Mouse (Mus musculus) liver, embryonic 14.5 days (tissue): ENCODE data around the gene C130032M10Rik. TPM values are rescaled to one million over a fixed set of nuclear protein-coding genes. Genes with fewer than 3 reads are reported as not detected.

ENCODE experiments used
- ATAC-seq: fragments of 200-750 bp; cut with Nextera tagmentation; 2 replicates; pipeline ENCODE4 v1.8.0; 2017; ENCODE audit warnings: moderate number of reproducible peaks, mild to moderate bottlenecking, moderate library complexity; ENCODE audit not compliant: insufficient read depth
- DNase-seq, 3 experiments: peaks; one replicate each; pipeline ENCODE4 v3.0.0-alpha.2; 2012 to 2013; ENCODE audit warnings: low read depth in 3 of 3, low spot score in 3 of 3
- H3K27ac ChIP-seq: fragments of 300-500 bp; sonication (generic); 2 replicates; pipeline ENCODE4 v1.5.1; 2014; ENCODE audit warnings: moderate library complexity, mild to moderate bottlenecking, control low read depth, inconsistent platforms
- H3K27me3 ChIP-seq: fragments of 300-500 bp; sonication (generic); 2 replicates; pipeline ENCODE4 v1.6.1; 2014; ENCODE audit warnings: mild to moderate bottlenecking, low read length, moderate library complexity; ENCODE audit not compliant: control insufficient read depth, insufficient read depth
- H3K36me3 ChIP-seq: fragments of 300-500 bp; sonication (generic); replicated peaks from 2 replicates; pipeline ENCODE4 v1.6.1; 2014; ENCODE audit warnings: low read depth; ENCODE audit not compliant: control insufficient read depth, insufficient read depth
- H3K4me1 ChIP-seq, 2 experiments: fragments of 200-500 bp in 1 of 2; fragments of 300-500 bp in 1 of 2; sonication (generic) in 1 of 2; replicated peaks; 2 replicates each; pipeline ENCODE4 v1.6.1; 2012 to 2014; ENCODE audit warnings: antibody characterized with exemption in 1 of 2, inconsistent platforms in 1 of 2, low read length in 1 of 2; ENCODE audit not compliant: control insufficient read depth in 2 of 2, insufficient read depth in 2 of 2
- H3K4me2 ChIP-seq: fragments of 300-500 bp; sonication (generic); 2 replicates; pipeline ENCODE4 v1.6.1; 2014; ENCODE audit warnings: low read depth, mild to moderate bottlenecking, control low read depth, moderate library complexity
- H3K4me3 ChIP-seq, 2 experiments: fragments of 200-500 bp in 1 of 2; fragments of 300-500 bp in 1 of 2; sonication (generic) in 1 of 2; 2 replicates each; pipeline ENCODE4 v1.5.1; 2012 to 2014; ENCODE audit warnings: low read depth in 2 of 2, low read length in 2 of 2, mild to moderate bottlenecking in 2 of 2, control low read depth in 1 of 2, inconsistent platforms in 1 of 2, moderate library complexity in 1 of 2; ENCODE audit not compliant: insufficient read depth in 1 of 2
- H3K9ac ChIP-seq: fragments of 300-500 bp; sonication (generic); replicated peaks from 2 replicates; pipeline ENCODE4 v1.6.1; 2014; ENCODE audit warnings: mild to moderate bottlenecking, control low read depth, moderate library complexity
- H3K9me3 ChIP-seq: fragments of 300-500 bp; sonication (generic); 2 replicates; pipeline ENCODE4 v1.6.1; 2016; ENCODE audit warnings: low read length, mixed read lengths; ENCODE audit not compliant: control insufficient read depth
- CTCF ChIP-seq: IDR thresholded peaks from 2 replicates; pipeline ENCODE4 v1.5.1; 2016; ENCODE audit warnings: antibody characterized with exemption, low read depth, control low read depth
- EP300 ChIP-seq: IDR thresholded peaks from 2 replicates; pipeline ENCODE4 v1.6.1; 2016; ENCODE audit warnings: antibody characterized with exemption, low read depth
- WGBS: fragments of 180-500 bp; shearing (Covaris S2); extraction: QIAGEN DNeasy Blood & Tissue Kit; methylation state at CpG from one replicate; pipeline ENCODE4 v1.1.7; 2014; ENCODE audit not compliant: insufficient replicate concordance; 5-methylcytosine and 5-hydroxymethylcytosine counted together
- polyA plus RNA-seq, 2 experiments: library from polyadenylated mRNA; depleted of rRNA in 1 of 2; stranded (reverse) in 1 of 2; unstranded in 1 of 2; fragments of >200 nt; fragmentation: Nextera tagmentation in 1 of 2; extraction: Ambion mirVana in 1 of 2; gene quantifications; 2 replicates each; pipeline versions ENCODE4 v1.2.1 to v1.2.3; 2012 to 2014

Gene C130032M10Rik
- polyA plus RNA-seq, 2 experiments, result not detected

- no peak overlapping the region for H3K4me3 ChIP-seq
- DNase-seq, result no peak
- ATAC-seq, result no peak
- no peak overlapping the region for H3K4me2 ChIP-seq
- H3K9ac ChIP-seq, result no peak overlapping the region
- 58% methylated on average over 7 of the region's 7 CpGs for WGBS
- no peak for TF ChIP-seq CTCF
- TF ChIP-seq EP300, result no peak
- no peaks in the 10 kb centered on the region for H3K27me3 ChIP-seq
- H3K9me3 ChIP-seq, result no peaks in the 10 kb centered on the region
- no peak overlapping the region for H3K27ac ChIP-seq
- no peaks in the 10 kb centered on the region for H3K36me3 ChIP-seq
- H3K4me1 ChIP-seq, result peaks cover 0 to 2% of the 10 kb centered on the region in 2 experiments; a peak in 2 of 4 replicates
These were observed 19.0 kb upstream of the C130032M10Rik start for GRCm38 (mm10) chr9:114496469-114496868.

GRCm38 (mm10) chr9:114498218-114498617 lies 17.3 kb upstream of the C130032M10Rik start:
- no peak overlapping the region for H3K27ac ChIP-seq
- DNase-seq (peak; percentile 45 to 67 (median 59)), ATAC-seq (no peak)
- H3K4me2 ChIP-seq, result no peak overlapping the region
- H3K9ac ChIP-seq, result no peak overlapping the region
- peaks cover 0 to 10% of the 10 kb centered on the region in 2 experiments; a peak in 2 of 4 replicates for H3K4me1 ChIP-seq
- no peaks in the 10 kb centered on the region for H3K9me3 ChIP-seq
- H3K36me3 ChIP-seq, result no peaks in the 10 kb centered on the region
- TF ChIP-seq EP300, result no peak
- peak; percentile 94 for TF ChIP-seq CTCF
- H3K4me3 ChIP-seq, result no peak overlapping the region
- WGBS, result 6% methylated on average over 11 of the region's 11 CpGs
- H3K27me3 ChIP-seq, result no peaks in the 10 kb centered on the region

- Histone ChIP-seq H3K9ac (no peak overlapping the region), H3K27me3 (no peaks in the 10 kb centered on the region), H3K4me1 (peaks cover 0 to 11% of the 10 kb centered on the region in 2 experiments; a peak in 2 of 4 replicates), H3K27ac (no peak overlapping the region), H3K4me3 (no peak overlapping the region), H3K9me3 (no peaks in the 10 kb centered on the region), H3K4me2 (no peak overlapping the region), H3K36me3 (no peaks in the 10 kb centered on the region)
- TF ChIP-seq CTCF (peak; percentile 73), EP300 (no peak)
- DNase-seq (peak in 2 of 3 experiments; percentile 41 to 43), ATAC-seq (peak; percentile 17; the same call in 1 of the 2 replicates)
- WGBS, result 16% methylated on average over 15 of the region's 15 CpGs
These were observed 15.5 kb upstream of the C130032M10Rik start for GRCm38 (mm10) chr9:114499783-114500515.

- Histone ChIP-seq H3K9me3 (no peaks in the 10 kb centered on the region), H3K4me3 (no peak overlapping the region), H3K36me3 (no peaks in the 10 kb centered on the region), H3K27ac (no peak overlapping the region), H3K4me1 (peaks cover 0 to 11% of the 10 kb centered on the region in 2 experiments; a peak in 2 of 4 replicates), H3K4me2 (no peak overlapping the region), H3K9ac (no peak overlapping the region), H3K27me3 (no peaks in the 10 kb centered on the region)
- 18% methylated on average over 7 of the region's 7 CpGs for whole genome bisulfite sequencing
- no peak for TF ChIP-seq EP300
- TF ChIP-seq CTCF, result no peak
- no peak for ATAC-seq
- DNase-seq, result no peak
These were observed 14.4 kb upstream of the C130032M10Rik start for GRCm38 (mm10) chr9:114501111-114501510.

GRCm38 (mm10) chr9:114501913-114502312 lies 13.6 kb upstream of the C130032M10Rik start:
- Histone ChIP-seq H3K27me3 (no peaks in the 10 kb centered on the region), H3K4me1 (peaks cover 0 to 11% of the 10 kb centered on the region in 2 experiments; a peak in 2 of 4 replicates), H3K36me3 (no peaks in the 10 kb centered on the region), H3K4me3 (no peak overlapping the region), H3K9me3 (no peaks in the 10 kb centered on the region), H3K9ac (no peak overlapping the region), H3K4me2 (no peak overlapping the region), H3K27ac (no peak overlapping the region)
- no peak for TF ChIP-seq EP300
- no peak for TF ChIP-seq CTCF
- DNase-seq (no peak), ATAC-seq (no peak)
- 66% methylated on average over 11 of the region's 11 CpGs for WGBS
